ENCODE assay signal across 8 mouse cellular contexts in the genomic region with DNA sequence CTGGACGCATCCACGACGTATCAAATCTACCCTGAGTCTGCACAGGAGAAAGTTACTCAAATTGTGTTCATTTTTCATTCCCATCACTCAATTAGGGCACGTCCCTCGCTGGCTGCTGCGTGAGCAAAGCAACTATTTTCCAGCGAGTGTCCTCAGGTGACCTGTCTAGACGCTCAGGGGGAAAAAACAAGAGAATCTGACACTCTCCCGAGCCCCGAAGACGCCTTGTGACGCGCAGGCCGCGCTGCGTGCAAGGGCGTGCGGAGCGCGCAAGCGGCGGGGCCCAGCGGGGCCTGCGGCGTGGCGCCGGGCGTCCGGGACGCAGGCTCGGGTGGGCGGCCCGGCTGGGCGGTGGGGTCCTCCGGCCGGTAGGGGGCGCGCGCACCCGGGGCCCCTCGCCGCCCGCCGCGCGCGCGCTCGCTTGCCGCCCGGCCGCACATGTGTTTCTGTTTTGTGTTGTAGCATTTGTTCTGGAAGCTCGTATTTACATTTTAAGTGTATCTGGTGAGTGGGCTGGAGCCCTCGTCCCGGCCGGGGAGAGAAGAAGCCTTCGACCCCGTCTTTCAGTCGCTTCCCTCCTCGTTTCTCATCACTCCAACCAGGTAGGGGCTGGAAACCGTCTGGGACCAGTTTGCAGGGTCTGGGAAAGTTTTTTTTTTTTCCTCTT. TPM values are rescaled to one million over a fixed set of nuclear protein-coding genes. Genes with fewer than 3 reads are reported as not detected.
DNase-seq lines count a peak whose midpoint lies in the region; ATAC-seq and TF ChIP-seq lines count a peak whose summit lies in the region.

No protein-coding gene starts in this region.

- ATAC-seq in embryonic facial prominence, embryonic 13.5 days (ENCODE audit: insufficient number of reproducible peaks, insufficient read depth, low FRiP score, low TSS enrichment, low read depth): peak; percentile 59
- peak; percentile 56 for ATAC-seq in limb, embryonic 15.5 days (ENCODE audit: insufficient number of reproducible peaks, low FRiP score, low TSS enrichment, low read depth)
- peak; percentile 71 for ATAC-seq in midbrain, embryonic 16.5 days

- peaks cover 17% of the 10 kb centered on the region; the same call in 1 of the 2 replicates for H3K27me3 ChIP-seq in embryonic facial prominence, embryonic 13.5 days
- no peaks in the 10 kb centered on the region for H3K27me3 ChIP-seq in heart, adult 2 months (ENCODE audit: control insufficient read depth, insufficient read depth, low read length)
- no peaks in the 10 kb centered on the region; the same call in 1 of the 2 replicates for H3K27me3 ChIP-seq in limb, embryonic 15.5 days
- H3K27me3 ChIP-seq in midbrain, embryonic 16.5 days (ENCODE audit: control insufficient read depth, insufficient read depth, low read depth, low read length): peaks cover 12% of the 10 kb centered on the region

- peak overlapping the region; percentile 92 for H3K4me2 ChIP-seq in embryonic facial prominence, embryonic 13.5 days
- H3K4me2 ChIP-seq in limb, embryonic 15.5 days: peak overlapping the region; percentile 81
- peak overlapping the region; percentile 91 for H3K4me2 ChIP-seq in midbrain, embryonic 16.5 days (ENCODE audit: low read length)

- H3K27ac ChIP-seq in embryonic facial prominence, embryonic 13.5 days: peak overlapping the region; percentile 99
- peak overlapping the region; percentile 77 for H3K27ac ChIP-seq in heart, adult 2 months
- H3K27ac ChIP-seq in limb, embryonic 15.5 days: peak overlapping the region; percentile 98
- peak overlapping the region; percentile 90 for H3K27ac ChIP-seq in midbrain, embryonic 16.5 days (ENCODE audit: low read length)

- no peak for TF ChIP-seq EP300 in heart, adult 2 months (IDR thresholded peaks at IDR 0.05; ENCODE audit: insufficient read depth, low read depth, low read length)

- peak; percentile 61 for TF ChIP-seq CTCF in heart, adult 2 months (IDR thresholded peaks at IDR 0.05)

- no peaks in the 10 kb centered on the region for H3K9me3 ChIP-seq in embryonic facial prominence, embryonic 13.5 days
- no peaks in the 10 kb centered on the region for H3K9me3 ChIP-seq in limb, embryonic 15.5 days
- no peaks in the 10 kb centered on the region for H3K9me3 ChIP-seq in midbrain, embryonic 16.5 days (replicated peaks; ENCODE audit: control insufficient read depth, low read length, poor library complexity, severe bottlenecking)

- H3K79me2 ChIP-seq in heart, adult 2 months (replicated peaks; ENCODE audit: control insufficient read depth, insufficient read depth, low read length): no peaks in the 10 kb centered on the region

- peak overlapping the region; percentile 94 for H3K4me3 ChIP-seq in embryonic facial prominence, embryonic 13.5 days
- peak overlapping the region; percentile 90 for H3K4me3 ChIP-seq in heart, adult 2 months
- H3K4me3 ChIP-seq in limb, embryonic 15.5 days: peak overlapping the region; percentile 86
- peak overlapping the region; percentile 85 for H3K4me3 ChIP-seq in midbrain, embryonic 16.5 days (ENCODE audit: low read depth, low read length)

- peak; percentile 87 for DNase-seq in 3134 (ENCODE audit: extremely low read depth, insufficient read length, low spot score)
- peak; percentile 91 for DNase-seq in adrenal gland, postnatal 14 days
- DNase-seq in heart, adult 2 months: peak; percentile 89 to 90
- peak; percentile 62 to 71 for DNase-seq in kidney, adult 8-10 months
- peak; percentile 75 to 82 for DNase-seq in spleen, adult 18-20 months

- WGBS in embryonic facial prominence, embryonic 13.5 days: under 1% methylated on average over 59 of the region's 61 CpGs
- under 1% methylated on average over 58 of the region's 61 CpGs for WGBS in heart, adult 2 months
- under 1% methylated on average over 61 of the region's 61 CpGs for WGBS in limb, embryonic 15.5 days
- 1% methylated on average over 59 of the region's 61 CpGs for WGBS in midbrain, embryonic 16.5 days

- H3K36me3 ChIP-seq in embryonic facial prominence, embryonic 13.5 days: peaks cover 20% of the 10 kb centered on the region
- no peaks in the 10 kb centered on the region for H3K36me3 ChIP-seq in heart, adult 2 months (ENCODE audit: control insufficient read depth, insufficient read depth, low read length)
- H3K36me3 ChIP-seq in limb, embryonic 15.5 days: peaks cover 8% of the 10 kb centered on the region; the same call in 1 of the 2 replicates
- H3K36me3 ChIP-seq in midbrain, embryonic 16.5 days (ENCODE audit: control insufficient read depth, insufficient read depth, low read length): no peaks in the 10 kb centered on the region

- TF ChIP-seq POLR2A in heart, adult 2 months (IDR thresholded peaks at IDR 0.05; ENCODE audit: insufficient read depth, low read depth, low read length): peak; percentile 76

- intact Hi-C loops in heart, adult 2 months (cut with DNase I): loop anchor here (1.0 kb wide), 1 partner anchor 39 kb away; no protein-coding TSS in a partner anchor

- H3K4me1 ChIP-seq in embryonic facial prominence, embryonic 13.5 days: peaks cover 51% of the 10 kb centered on the region
- peaks cover 5% of the 10 kb centered on the region for H3K4me1 ChIP-seq in heart, adult 2 months (ENCODE audit: control insufficient read depth, insufficient read depth, low read length)
- peaks cover 41% of the 10 kb centered on the region for H3K4me1 ChIP-seq in limb, embryonic 15.5 days
- H3K4me1 ChIP-seq in midbrain, embryonic 16.5 days (ENCODE audit: control insufficient read depth, insufficient read depth, low read length): peaks cover 29% of the 10 kb centered on the region

- H3K9ac ChIP-seq in embryonic facial prominence, embryonic 13.5 days: peak overlapping the region; percentile 97
- H3K9ac ChIP-seq in heart, adult 2 months (ENCODE audit: low read depth, low read length): peak overlapping the region; percentile 71
- H3K9ac ChIP-seq in limb, embryonic 15.5 days: peak overlapping the region; percentile 92
- H3K9ac ChIP-seq in midbrain, embryonic 16.5 days (ENCODE audit: low read depth, low read length): peak overlapping the region; percentile 87

RNA-seq across cellular contexts. Expression of a gene that starts 0.8 kb away (rescaled TPM):
- total RNA-seq in adrenal gland, postnatal 14 days (2021): 71.3 and 74.2 TPM in 2 replicates
- polyA plus RNA-seq in embryonic facial prominence, embryonic 13.5 days (2015; fragmentation: Nextera tagmentation; extraction: Ambion mirVana): 43.5 and 44.2 TPM in 2 replicates
- 10 to 100 TPM; 13.7 to 14.2 TPM for total RNA-seq in heart, adult 2 months (2021)
- polyA plus RNA-seq in heart, adult 2 months (2012; rRNA removed): 12.4 and 14.1 TPM in 2 replicates
- polyA plus RNA-seq in limb, embryonic 15.5 days (2015; fragmentation: Nextera tagmentation; extraction: Ambion mirVana): 31.0 and 32.5 TPM in 2 replicates
- 9.7 and 11.5 TPM in 2 replicates for polyA plus RNA-seq in midbrain, embryonic 16.5 days (2015; fragmentation: Nextera tagmentation; extraction: Ambion mirVana)

RNA-seq across cellular contexts. Expression of a gene that starts 35.4 kb away (rescaled TPM):
- total RNA-seq in adrenal gland, postnatal 14 days (2021): 13.1 and 15.3 TPM in 2 replicates
- 11.5 and 11.6 TPM in 2 replicates for polyA plus RNA-seq in embryonic facial prominence, embryonic 13.5 days (2015; fragmentation: Nextera tagmentation; extraction: Ambion mirVana)
- 10 to 100 TPM; 61.0 to 74.4 TPM for total RNA-seq in heart, adult 2 months (2021)
- polyA plus RNA-seq in heart, adult 2 months (2012; rRNA removed): 54.7 and 75.6 TPM in 2 replicates
- polyA plus RNA-seq in limb, embryonic 15.5 days (2015; fragmentation: Nextera tagmentation; extraction: Ambion mirVana): 22.4 and 23.0 TPM in 2 replicates
- 24.5 and 27.8 TPM in 2 replicates for polyA plus RNA-seq in midbrain, embryonic 16.5 days (2015; fragmentation: Nextera tagmentation; extraction: Ambion mirVana)

RNA-seq across cellular contexts. Expression of a gene that starts 41.3 kb away (rescaled TPM):
- not detected in 2 replicates for total RNA-seq in adrenal gland, postnatal 14 days (2021)
- polyA plus RNA-seq in embryonic facial prominence, embryonic 13.5 days (2015; fragmentation: Nextera tagmentation; extraction: Ambion mirVana): not detected in 2 replicates
- total RNA-seq in heart, adult 2 months (2021): not detected
- not detected in 2 replicates for polyA plus RNA-seq in heart, adult 2 months (2012; rRNA removed)
- not detected in 2 replicates for polyA plus RNA-seq in limb, embryonic 15.5 days (2015; fragmentation: Nextera tagmentation; extraction: Ambion mirVana)
- not detected in 2 replicates for polyA plus RNA-seq in midbrain, embryonic 16.5 days (2015; fragmentation: Nextera tagmentation; extraction: Ambion mirVana)

Comparison
In these comparisons a context has a peak if more than half of its experiments do, and no peak if none do; other contexts are left out.
1. Peak in every context shown above with its lines: DNase-seq, ATAC-seq, H3K4me3 ChIP-seq and H3K27ac ChIP-seq.